ENCODE assay signal across 11 mouse cellular contexts in the genomic region with DNA sequence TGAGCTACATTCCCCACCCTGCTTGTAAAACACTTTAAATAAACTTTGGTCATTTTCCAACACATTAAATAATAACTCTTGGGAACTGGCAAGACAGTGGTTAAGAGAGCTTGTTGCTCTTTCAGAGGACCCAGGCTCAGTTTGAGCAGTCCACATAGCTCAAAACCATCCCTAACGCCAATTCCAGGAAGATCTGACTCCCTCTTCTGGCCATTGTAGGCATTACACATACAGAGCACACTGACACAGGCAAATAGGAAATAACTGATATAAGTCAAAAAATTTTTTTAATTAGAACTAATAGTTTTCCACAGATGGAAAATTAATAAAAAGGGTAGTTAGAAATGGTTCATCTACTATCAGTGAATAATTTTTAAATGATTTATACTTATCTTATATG.
A peak's percentile ranks its signal among the peaks of the same experiment; 100 is the strongest.
DNase-seq lines count a peak whose midpoint lies in the region; TF ChIP-seq lines count a peak whose summit lies in the region.
"Had no signal": no experiment of that assay in that cellular context is flagged by ENCODE, and none has a peak within 500 bp of the region (broad histone marks: within the 10 kb centered on the region; RNA-seq: fewer than 3 reads in every experiment).

No protein-coding gene starts in this region.

- H3K27me3 ChIP-seq in E14TG2a.4 (ENCODE audit: insufficient read depth, low read length): no peaks in the 10 kb centered on the region
- no peaks in the 10 kb centered on the region for H3K27me3 ChIP-seq in limb, embryonic 10.5 days (ENCODE audit: low read depth, poor library complexity, severe bottlenecking)
- H3K27me3 ChIP-seq: embryonic facial prominence, embryonic 13.5 days had no signal

- H3K27ac ChIP-seq in layer of hippocampus, adult 2 months: no peak overlapping the region
- H3K27ac ChIP-seq in limb, embryonic 10.5 days: no peak overlapping the region
- H3K27ac ChIP-seq: embryonic facial prominence, embryonic 13.5 days; macrophage had no signal

- H3K4me3 ChIP-seq in layer of hippocampus, adult 2 months: no peak overlapping the region
- no peak overlapping the region for H3K4me3 ChIP-seq in E14TG2a.4 (replicated peaks; ENCODE audit: low read length)
- no peak overlapping the region for H3K4me3 ChIP-seq in limb, embryonic 10.5 days
- H3K4me3 ChIP-seq: embryonic facial prominence, embryonic 13.5 days had no signal

- H3K9me3 ChIP-seq in E14TG2a.4 (ENCODE audit: low read length): 0 out of 2 replicates have a peak, but pooled peaks cover 3% of the 10 kb centered on the region
- no peaks in the 10 kb centered on the region for H3K9me3 ChIP-seq in limb, embryonic 10.5 days (replicated peaks)
- H3K9me3 ChIP-seq: embryonic facial prominence, embryonic 13.5 days had no signal

- peak; percentile 75 for TF ChIP-seq CTCF in layer of hippocampus, adult 2 months (conservative IDR thresholded peaks at IDR 0.05)
- TF ChIP-seq CTCF in E14TG2a.4 (conservative IDR thresholded peaks at IDR 0.05; ENCODE audit: low read length): peak; percentile 81

- WGBS in limb, embryonic 10.5 days: 18% methylated on average over 1 of the region's 1 CpGs

- peak; percentile 5 for DNase-seq in cerebellum, adult 9-10 months
- no peak for DNase-seq in cerebellum, postnatal 4 days (ENCODE audit: low spot score in 2 of 2)
- no peak for DNase-seq in layer of hippocampus, adult 2 months (ENCODE audit: low spot score in 2 of 2)
- no peak for DNase-seq in layer of hippocampus, postnatal 10 days (ENCODE audit: low spot score in 2 of 2)
- DNase-seq in limb, embryonic 10.5 days (ENCODE audit: low spot score): peak; percentile 28
- DNase-seq in frontal cortex, postnatal 25 days (ENCODE audit: low spot score in 2 of 2): no peak
- no peak for DNase-seq in left cerebral cortex, adult 11 months (ENCODE audit: low spot score)
- DNase-seq: layer of hippocampus, postnatal 36 days had no signal

- no peaks in the 10 kb centered on the region for H3K4me1 ChIP-seq in E14TG2a.4 (replicated peaks; ENCODE audit: low read depth, low read length)
- no peaks in the 10 kb centered on the region for H3K4me1 ChIP-seq in limb, embryonic 10.5 days
- H3K4me1 ChIP-seq: embryonic facial prominence, embryonic 13.5 days had no signal

- H3K36me3 ChIP-seq in E14TG2a.4 (ENCODE audit: insufficient read depth, low read length): no peaks in the 10 kb centered on the region
- H3K36me3 ChIP-seq in limb, embryonic 10.5 days: no peaks in the 10 kb centered on the region
- H3K36me3 ChIP-seq: embryonic facial prominence, embryonic 13.5 days had no signal

Comparison
In these comparisons a context has a peak if more than half of its experiments do, and no peak if none do; other contexts are left out.
1. DNase-seq: peak in cerebellum, adult 9-10 months (single experiment) and limb, embryonic 10.5 days (single experiment); none in cerebellum, postnatal 4 days (0 of 2), layer of hippocampus, adult 2 months (0 of 2), layer of hippocampus, postnatal 10 days (0 of 2), frontal cortex, postnatal 25 days (0 of 2) and left cerebral cortex, adult 11 months (single experiment).